Mouse (Mus musculus) heart, adult 2 months (tissue): ENCODE measurements around the gene Hba-x. TPM values are rescaled to one million over a fixed set of nuclear protein-coding genes. Genes with fewer than 3 reads are reported as not detected.
"Not testable (repeated sequence)": the region's sequence is repeated elsewhere in the genome, so short reads cannot be mapped to it uniquely, and the experiment has no call there.

Experiments
- DNase-seq, 2 experiments: peaks; one replicate each; pipeline ENCODE4 v3.0.0; 2021
- H3K27ac ChIP-seq: fragments of 200-600 bp; 2 replicates; pipeline ENCODE4 v1.8.1; 2022
- H3K27me3 ChIP-seq: fragments of 200-500 bp; 2 replicates; pipeline ENCODE4 v1.6.1; 2012; ENCODE audit warnings: mild to moderate bottlenecking, low read length, inconsistent platforms, mixed read lengths; ENCODE audit not compliant: control insufficient read depth, insufficient read depth
- H3K36me3 ChIP-seq: fragments of 200-500 bp; 2 replicates; pipeline ENCODE4 v1.6.1; 2012; ENCODE audit warnings: low read length, inconsistent platforms; ENCODE audit not compliant: control insufficient read depth, insufficient read depth
- H3K4me1 ChIP-seq: fragments of 200-500 bp; 2 replicates; pipeline ENCODE4 v1.6.1; 2011; ENCODE audit warnings: low read length; ENCODE audit not compliant: control insufficient read depth, insufficient read depth
- H3K4me3 ChIP-seq: fragments of 200-600 bp; 2 replicates; pipeline ENCODE4 v1.8.1; 2022
- H3K79me2 ChIP-seq: fragments of 200-500 bp; replicated peaks from 2 replicates; pipeline ENCODE4 v1.6.1; 2012; ENCODE audit warnings: mild to moderate bottlenecking, inconsistent platforms, low read length, moderate library complexity, mixed read lengths; ENCODE audit not compliant: control insufficient read depth, insufficient read depth
- H3K9ac ChIP-seq: fragments of 200-500 bp; 2 replicates; pipeline ENCODE4 v1.6.1; 2012; ENCODE audit warnings: low read depth, mild to moderate bottlenecking, control low read depth, inconsistent platforms, low read length, mixed read lengths
- CTCF ChIP-seq: fragments of 200-600 bp; IDR thresholded peaks from 2 replicates; pipeline ENCODE4 v1.8.1; 2022; ENCODE audit warnings: antibody characterized with exemption, mild to moderate bottlenecking, moderate library complexity
- EP300 ChIP-seq: fragments of 200-500 bp; IDR thresholded peaks from 2 replicates; pipeline ENCODE4 v1.6.1; 2011; ENCODE audit warnings: low read depth, low read length, control low read depth; ENCODE audit not compliant: insufficient read depth
- POLR2A ChIP-seq: fragments of 200-500 bp; IDR thresholded peaks from 2 replicates; pipeline ENCODE4 v1.6.1; 2011; ENCODE audit warnings: mild to moderate bottlenecking, low read depth, low read length, control low read depth; ENCODE audit not compliant: insufficient read depth
- WGBS: fragments of 180-500 bp; shearing (Covaris S2); methylation state at CpG from one replicate; pipeline ENCODE4 v1.1.7; 2018; 5-methylcytosine and 5-hydroxymethylcytosine counted together
- intact Hi-C: fragments of 180-260 bp; cut with DNase I; formaldehyde crosslinking; loops from one replicate; pipeline ENCODE4 v1.15.1; 2025
- polyA plus RNA-seq: library from polyadenylated mRNA; depleted of rRNA; stranded (reverse); fragments of >200 nt; gene quantifications from 2 replicates; pipeline ENCODE4 v1.2.3, GENCODE M21; 2012
- total RNA-seq, 2 experiments: library from RNA; stranded (reverse); gene quantifications; 2 replicates each; pipeline ENCODE4 v1.2.3; 2021

The Hba-x gene
- total and polyA plus RNA-seq, 3 experiments, result not detected

DNA sequence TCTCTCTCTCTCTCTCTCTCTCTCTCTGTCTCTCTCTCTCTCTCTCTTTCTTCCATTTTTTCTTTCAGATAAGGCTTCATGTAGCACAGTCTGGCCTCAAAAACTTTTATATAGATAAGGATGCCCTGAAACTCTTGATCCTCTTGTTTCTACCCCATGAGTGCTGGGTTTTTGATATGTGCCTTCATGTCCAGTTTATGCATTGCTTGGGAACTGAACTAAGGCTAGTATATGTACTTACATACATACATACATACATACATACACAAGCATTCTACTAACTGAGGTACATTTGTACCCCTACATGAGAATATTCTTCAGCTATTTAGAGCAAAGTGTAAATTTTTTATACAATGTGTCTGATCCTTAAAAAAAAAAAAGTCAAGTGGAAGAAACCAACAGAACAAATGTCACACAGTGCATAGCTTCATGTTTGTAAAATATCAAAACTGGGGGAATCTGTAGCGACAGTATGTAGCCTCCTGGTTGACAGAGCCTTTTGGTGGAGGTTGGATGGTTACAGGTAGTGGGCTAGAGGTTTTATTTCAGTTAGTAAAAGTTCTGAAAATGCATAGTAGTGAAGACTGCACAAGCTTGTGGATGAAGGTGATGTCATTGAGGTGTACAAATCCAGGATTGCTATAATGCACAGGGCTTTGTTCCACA is 21.8 kb downstream of the Hba-x start:
- Histone ChIP-seq H3K27ac (no peak overlapping the region), H3K27me3 (no peaks in the 10 kb centered on the region), H3K79me2 (no peaks in the 10 kb centered on the region), H3K36me3 (no peaks in the 10 kb centered on the region), H3K4me3 (no peak overlapping the region), H3K9ac (no peak overlapping the region), H3K4me1 (peaks cover 1% of the 10 kb centered on the region; the same call in 1 of the 2 replicates)
- intact Hi-C loops, result no loop called here
- TF ChIP-seq EP300 (no peak), POLR2A (no peak), CTCF (no peak)
- WGBS, result 92% methylated on average over 1 of the region's 1 CpGs
- DNase-seq, result no peak

GRCm38 (mm10) chr11:32298532-32298918 is 22.3 kb downstream of the Hba-x start:
- TF ChIP-seq EP300 (no peak), CTCF (no peak), POLR2A (no peak)

GRCm38 (mm10) chr11:32299865-32300264 is 23.7 kb downstream of the Hba-x start, which contains the start of gene Hbq1a:
Hbq1a (plus strand) TSS chr11:32300069.
- 5% methylated on average over 16 of the region's 16 CpGs for WGBS
- intact Hi-C loops, result loop anchor here (2.0 kb wide), 1 partner anchor 25 kb away; no protein-coding TSS in a partner anchor
- TF ChIP-seq CTCF, result peak; percentile 76

More at GRCm38 (mm10) chr11:32298532-32298918, 22.3 kb downstream of the Hba-x start:
- Histone ChIP-seq H3K4me3 (no peak overlapping the region), H3K9ac (no peak overlapping the region), H3K27ac (no peak overlapping the region), H3K36me3 (no peaks in the 10 kb centered on the region), H3K79me2 (no peaks in the 10 kb centered on the region), H3K27me3 (no peaks in the 10 kb centered on the region), H3K4me1 (peaks cover 1% of the 10 kb centered on the region; the same call in 1 of the 2 replicates)
- DNase-seq, result no peak
- 94% methylated on average over 2 of the region's 2 CpGs for WGBS
- intact Hi-C loops, result no loop called here

DNA sequence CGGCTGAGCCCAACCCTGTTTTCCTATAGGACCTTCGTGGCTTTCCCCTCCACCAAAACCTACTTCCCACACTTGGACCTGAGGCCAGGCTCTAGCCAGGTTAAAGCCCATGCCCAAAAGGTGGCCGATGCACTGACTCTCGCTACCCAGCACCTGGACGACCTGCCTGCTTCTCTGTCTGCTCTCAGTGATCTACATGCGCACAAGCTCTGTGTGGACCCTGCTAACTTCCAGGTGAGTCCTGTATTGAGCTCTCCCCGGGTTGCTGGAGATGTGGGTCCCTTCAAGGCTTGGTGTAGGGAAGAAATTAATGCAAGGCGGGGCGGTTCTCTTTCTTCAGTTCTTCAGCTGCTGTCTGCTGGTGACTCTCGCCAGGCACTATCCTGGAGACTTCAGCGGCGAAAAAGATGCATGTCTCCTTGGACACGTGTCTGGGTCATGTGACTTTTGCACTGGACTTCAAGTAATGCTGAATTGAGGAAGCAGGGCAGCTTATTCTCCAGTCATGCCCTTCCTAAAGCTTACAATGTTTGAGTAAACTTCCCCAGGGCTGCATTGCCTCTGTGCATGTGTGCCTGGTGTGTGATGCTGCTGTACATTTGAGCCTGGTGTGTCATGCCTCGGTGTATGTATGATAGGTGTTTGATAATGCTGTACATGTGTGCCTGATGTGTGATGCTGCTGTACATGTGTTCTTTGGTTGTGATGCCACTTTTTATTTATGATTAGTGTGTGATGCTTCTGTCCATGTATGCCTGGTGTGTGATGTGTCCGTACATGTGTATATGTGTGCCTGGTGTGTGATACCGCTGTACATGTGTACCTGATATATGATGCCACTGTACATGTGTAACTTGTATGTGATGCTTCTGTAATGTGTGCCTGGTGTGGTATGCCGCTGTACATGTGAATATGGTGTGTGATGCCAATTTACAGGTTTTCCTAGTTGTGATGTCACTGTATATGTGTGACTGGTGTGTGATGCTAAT is 24.4 kb downstream of the Hba-x start:
- intact Hi-C loops, result loop anchor here (2.0 kb wide), 1 partner anchor 24 kb away; no protein-coding TSS in a partner anchor

More at GRCm38 (mm10) chr11:32299865-32300264, 23.7 kb downstream of the Hba-x start, which contains the start of gene Hbq1a:
- not testable (repeated sequence) for H3K4me3 ChIP-seq, H3K27ac ChIP-seq, H3K36me3 ChIP-seq, H3K4me1 ChIP-seq, H3K9ac ChIP-seq, H3K27me3 ChIP-seq, H3K79me2 ChIP-seq
- DNase-seq, result peak; percentile 46 to 64

DNA sequence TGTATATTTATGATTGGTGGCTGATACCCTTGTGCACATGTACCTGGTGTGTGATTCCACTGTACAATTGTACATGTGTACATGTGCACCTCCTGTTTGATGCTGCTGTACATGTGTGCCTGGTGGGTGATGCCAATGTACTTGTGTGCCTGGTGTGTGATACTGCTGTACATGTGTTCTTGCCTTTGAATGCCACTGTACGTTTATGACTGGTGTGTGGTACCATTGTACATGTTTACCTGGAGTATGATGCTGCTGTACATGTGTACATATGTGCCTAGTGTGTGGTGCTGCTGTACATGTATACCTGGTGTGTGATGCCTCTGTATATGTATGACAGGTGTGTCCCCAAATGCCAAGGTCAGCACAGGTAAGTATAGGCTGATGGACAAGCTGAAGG is 25.3 kb downstream of the Hba-x start:
- Histone ChIP-seq H3K79me2 (no peaks in the 10 kb centered on the region), H3K27me3 (no peaks in the 10 kb centered on the region), H3K36me3 (no peaks in the 10 kb centered on the region), H3K4me3 (no peak overlapping the region), H3K27ac (no peak overlapping the region), H3K9ac (no peak overlapping the region), H3K4me1 (peaks cover 1% of the 10 kb centered on the region; the same call in 1 of the 2 replicates)
- intact Hi-C loops, result loop anchor here (2.0 kb wide), 1 partner anchor 23 kb away; no protein-coding TSS in a partner anchor
- WGBS, result 73% methylated on average over 1 of the region's 1 CpGs
- DNase-seq, result no peak
- TF ChIP-seq POLR2A (no peak), EP300 (no peak), CTCF (no peak)

More for the DNA sequence above, 24.4 kb downstream of the Hba-x start:
- Histone ChIP-seq H3K36me3 (no peaks in the 10 kb centered on the region), H3K4me1 (peaks cover 1% of the 10 kb centered on the region; the same call in 1 of the 2 replicates), H3K27me3 (no peaks in the 10 kb centered on the region), H3K9ac (no peak overlapping the region), H3K27ac (no peak overlapping the region), H3K79me2 (no peaks in the 10 kb centered on the region), H3K4me3 (no peak overlapping the region)
- WGBS, result 54% methylated on average over 14 of the region's 17 CpGs
- no peak for TF ChIP-seq POLR2A
- TF ChIP-seq EP300, result no peak
- TF ChIP-seq CTCF, result no peak
- no peak for DNase-seq
